Mouse (Mus musculus) midbrain, postnatal 0 days (tissue): ENCODE results near the gene Ifit1. TPM values are rescaled to one million over a fixed set of nuclear protein-coding genes. Genes with fewer than 3 reads are reported as not detected.
A peak's percentile ranks its signal among the peaks of the same experiment; 100 is the strongest.
"Not testable (repeated sequence)": the region's sequence is repeated elsewhere in the genome, so short reads cannot be mapped to it uniquely, and the experiment has no call there.

Experiments used
- ATAC-seq: fragments of 200-750 bp; cut with Nextera tagmentation; 2 replicates; pipeline ENCODE4 v1.8.0; 2017; ENCODE audit warnings: moderate number of reproducible peaks, mild to moderate bottlenecking, moderate TSS enrichment, moderate library complexity; ENCODE audit not compliant: low FRiP score
- DNase-seq: peaks from one replicate; pipeline ENCODE4 v3.0.0-alpha.2; 2015; ENCODE audit warnings: low spot score
- H3K27ac ChIP-seq: fragments of 300-500 bp; sonication (generic); 2 replicates; pipeline ENCODE4 v1.5.1; 2014; ENCODE audit warnings: low read depth, mild to moderate bottlenecking, low read length, mixed read lengths
- H3K27me3 ChIP-seq: fragments of 300-500 bp; sonication (generic); 2 replicates; pipeline ENCODE4 v1.6.1; 2014; ENCODE audit warnings: low read length, control low read depth, mixed read lengths; ENCODE audit not compliant: insufficient read depth
- H3K36me3 ChIP-seq: fragments of 300-500 bp; sonication (generic); 2 replicates; pipeline ENCODE4 v1.6.1; 2014; ENCODE audit warnings: low read length, control low read depth, mixed read lengths; ENCODE audit not compliant: insufficient read depth
- H3K4me1 ChIP-seq: fragments of 300-500 bp; sonication (generic); 2 replicates; pipeline ENCODE4 v1.6.1; 2014; ENCODE audit warnings: mild to moderate bottlenecking, control low read depth, antibody characterized with exemption, low read length, mixed read lengths; ENCODE audit not compliant: insufficient read depth
- H3K4me2 ChIP-seq: fragments of 300-500 bp; sonication (generic); 2 replicates; pipeline ENCODE4 v1.6.1; 2014; ENCODE audit warnings: low read depth, mild to moderate bottlenecking, low read length, mixed read lengths; ENCODE audit not compliant: poor library complexity, severe bottlenecking
- H3K4me3 ChIP-seq: fragments of 300-500 bp; sonication (generic); 2 replicates; pipeline ENCODE4 v1.5.1; 2014; ENCODE audit warnings: low read depth, mild to moderate bottlenecking, low read length, moderate library complexity
- H3K9ac ChIP-seq: fragments of 300-500 bp; sonication (generic); replicated peaks from 2 replicates; pipeline ENCODE4 v1.6.1; 2014; ENCODE audit warnings: mild to moderate bottlenecking, low read length, moderate library complexity, mixed read lengths; ENCODE audit not compliant: poor library complexity, severe bottlenecking
- H3K9me3 ChIP-seq: fragments of 300-500 bp; sonication (generic); 2 replicates; pipeline ENCODE4 v1.6.1; 2016; ENCODE audit warnings: low read length, control low read depth
- CTCF ChIP-seq: IDR thresholded peaks from 2 replicates; pipeline ENCODE4 v1.5.1; 2016; ENCODE audit warnings: antibody characterized with exemption, mild to moderate bottlenecking
- WGBS: fragments of 180-500 bp; shearing (Covaris S2); extraction: QIAGEN DNeasy Blood & Tissue Kit; methylation state at CpG from one replicate; pipeline ENCODE4 v1.1.7; 2014; 5-methylcytosine and 5-hydroxymethylcytosine counted together
- polyA plus RNA-seq: library from polyadenylated mRNA; unstranded; fragments of >200 nt; fragmentation: Nextera tagmentation; extraction: Ambion mirVana; gene quantifications from 2 replicates; pipeline ENCODE4 v1.2.1, GENCODE M21; 2015
- total RNA-seq: library from RNA; depleted of rRNA; stranded (reverse); fragments of >200 nt; gene quantifications from 2 replicates; pipeline ENCODE4 v1.2.3, GENCODE M21; 2014; rRNA removed

The Ifit1 gene
- total RNA-seq: 2.6 and 3.7 TPM in 2 replicates
- polyA plus RNA-seq: 1.0 and 1.2 TPM in 2 replicates

DNA sequence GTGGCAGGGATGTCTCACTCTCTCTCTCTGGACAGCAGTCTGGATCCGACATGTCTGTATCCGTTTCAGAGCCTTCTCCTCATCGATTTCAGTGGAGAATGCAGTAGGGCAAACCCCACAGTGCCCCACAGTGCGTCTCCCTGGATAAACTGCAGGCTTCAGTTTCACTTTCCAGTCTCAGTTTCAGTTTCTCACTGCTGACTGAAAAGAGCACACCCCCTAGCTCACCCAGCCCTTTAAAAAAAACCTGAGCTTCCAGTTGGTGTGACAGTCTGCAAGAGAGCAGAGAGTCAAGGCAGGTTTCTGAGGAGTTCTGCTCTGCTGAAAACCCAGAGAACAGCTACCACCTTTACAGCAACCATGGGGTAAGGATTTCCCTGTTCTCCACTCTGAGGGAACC is at the start of gene Ifit1, which contains the start of gene Ifit1bl2:
TSS of gene Ifit1 (plus strand) at position 249 of the 400 bp plus-strand sequence.
TSS of gene Ifit1bl2 (minus strand) at position 121 of the 400 bp plus-strand sequence.
- no peak for TF ChIP-seq CTCF
- 66% methylated on average over 4 of the region's 4 CpGs for WGBS
- no peak for DNase-seq

DNA sequence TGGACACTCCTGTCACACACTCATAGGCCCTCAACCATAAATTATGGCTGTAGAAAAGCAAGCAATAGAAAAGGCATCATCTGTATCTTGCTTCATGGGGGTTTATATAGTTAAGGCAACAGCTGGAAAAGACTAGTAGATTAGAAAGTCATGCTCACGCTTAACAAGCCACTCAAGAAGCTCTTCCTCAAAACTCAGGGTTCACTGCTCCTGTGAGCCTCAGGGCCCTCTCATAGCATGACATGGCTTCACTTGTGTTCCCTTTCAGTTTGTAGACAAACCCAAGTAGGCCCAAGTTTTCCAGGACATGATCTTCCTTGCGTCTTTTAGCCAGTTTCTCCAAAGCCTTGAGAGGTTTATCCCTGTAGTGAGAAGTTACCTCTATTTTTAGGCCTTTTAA is 47.2 kb upstream of the Ifit1 start:
- Histone ChIP-seq H3K27me3 (no peaks in the 10 kb centered on the region), H3K9me3 (no peaks in the 10 kb centered on the region), H3K27ac (no peak overlapping the region), H3K4me3 (no peak overlapping the region), H3K4me1 (no peaks in the 10 kb centered on the region), H3K4me2 (no peak overlapping the region), H3K9ac (no peak overlapping the region), H3K36me3 (no peaks in the 10 kb centered on the region)
- no peak for TF ChIP-seq CTCF
- WGBS: 94% methylated on average over 2 of the region's 2 CpGs
- DNase-seq (no peak), ATAC-seq (no peak)

More for the DNA sequence above, at the start of gene Ifit1, which contains the start of gene Ifit1bl2:
- Histone ChIP-seq H3K9ac (no peak within 1 kb of the TSS), H3K36me3 (no peaks in the 10 kb centered on the region), H3K27ac (no peak within 1 kb of the TSS), H3K4me2 (no peak within 1 kb of the TSS), H3K4me3 (no peak within 1 kb of the TSS), H3K4me1 (no peaks in the 10 kb centered on the region), H3K9me3 (no peaks in the 10 kb centered on the region), H3K27me3 (no peaks in the 10 kb centered on the region)
- ATAC-seq: no peak

DNA sequence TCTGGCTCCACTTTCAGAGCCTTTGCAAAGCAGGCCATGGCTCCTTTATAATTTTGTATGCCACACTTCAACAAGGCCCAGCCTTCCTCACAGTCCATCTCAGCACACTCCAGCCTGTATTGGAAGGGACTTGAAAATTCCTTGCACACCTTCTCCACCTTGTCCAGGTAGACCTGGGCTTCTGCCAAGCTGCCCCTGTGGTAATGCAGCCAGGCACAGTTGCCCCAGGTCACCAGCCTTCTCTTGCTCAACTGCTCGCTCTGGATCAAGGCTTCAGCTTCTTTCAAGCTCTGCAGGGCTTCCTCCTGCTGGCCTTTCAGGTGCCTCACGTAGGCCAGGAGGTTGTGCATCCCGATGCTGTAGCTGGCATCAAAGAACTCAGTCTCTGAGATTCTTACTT is 46.1 kb upstream of the Ifit1 start:
- H3K4me3 ChIP-seq, H3K27ac ChIP-seq, H3K27me3 ChIP-seq, H3K4me1 ChIP-seq, H3K4me2 ChIP-seq, H3K9me3 ChIP-seq, H3K36me3 ChIP-seq, H3K9ac ChIP-seq, DNase-seq, ATAC-seq: not testable (repeated sequence)
- WGBS: 75% methylated on average over 3 of the region's 3 CpGs

DNA sequence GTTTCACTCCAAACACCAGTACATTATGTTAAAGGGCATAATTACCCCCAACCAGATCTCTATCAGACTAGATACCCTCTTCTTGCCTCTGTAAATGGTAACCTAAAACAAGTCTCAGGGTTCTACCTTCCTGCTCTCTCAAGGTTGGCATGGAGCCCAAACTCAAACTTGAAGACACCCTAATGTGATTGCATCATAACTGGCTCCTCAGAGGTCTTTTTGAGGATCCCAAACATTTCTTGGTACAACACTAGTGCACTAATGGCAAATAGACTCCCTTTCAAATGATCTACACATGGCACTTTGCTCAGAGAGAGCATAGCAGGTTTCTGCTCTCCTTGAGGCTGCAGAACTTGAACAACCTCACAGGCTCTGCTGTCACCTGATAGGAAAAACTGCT is 43.9 kb upstream of the Ifit1 start:
- H3K9me3 ChIP-seq: no peaks in the 10 kb centered on the region
- no peak for TF ChIP-seq CTCF
- DNase-seq (no peak), ATAC-seq (no peak)
- no peaks in the 10 kb centered on the region for H3K4me1 ChIP-seq
- H3K9ac ChIP-seq: no peak overlapping the region
- H3K4me2 ChIP-seq: no peak overlapping the region
- no peak overlapping the region for H3K4me3 ChIP-seq
- H3K27me3 ChIP-seq: no peaks in the 10 kb centered on the region
- H3K27ac ChIP-seq: no peak overlapping the region
- no peaks in the 10 kb centered on the region for H3K36me3 ChIP-seq

DNA sequence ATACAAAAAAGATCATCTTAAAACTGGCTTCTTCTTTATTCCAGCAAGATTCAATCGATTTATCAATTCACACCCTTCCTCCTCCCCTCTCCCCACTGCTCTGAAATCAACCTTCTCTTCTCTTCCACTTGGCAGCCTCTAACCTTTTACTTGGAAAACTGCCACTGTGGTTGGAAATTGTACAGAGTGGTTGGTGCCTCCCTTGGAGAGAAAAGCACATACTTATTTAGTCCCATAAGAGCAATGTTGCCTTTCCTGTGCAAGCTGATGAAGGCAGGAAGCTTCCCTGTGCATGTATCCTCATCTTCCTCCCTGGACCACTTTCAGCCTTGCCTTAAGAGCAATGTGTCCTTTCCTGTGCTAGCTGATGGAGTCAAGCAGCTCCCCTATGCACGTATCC is 42.3 kb upstream of the Ifit1 start:
- DNase-seq: peak; percentile 52
- no peak for TF ChIP-seq CTCF

DNA sequence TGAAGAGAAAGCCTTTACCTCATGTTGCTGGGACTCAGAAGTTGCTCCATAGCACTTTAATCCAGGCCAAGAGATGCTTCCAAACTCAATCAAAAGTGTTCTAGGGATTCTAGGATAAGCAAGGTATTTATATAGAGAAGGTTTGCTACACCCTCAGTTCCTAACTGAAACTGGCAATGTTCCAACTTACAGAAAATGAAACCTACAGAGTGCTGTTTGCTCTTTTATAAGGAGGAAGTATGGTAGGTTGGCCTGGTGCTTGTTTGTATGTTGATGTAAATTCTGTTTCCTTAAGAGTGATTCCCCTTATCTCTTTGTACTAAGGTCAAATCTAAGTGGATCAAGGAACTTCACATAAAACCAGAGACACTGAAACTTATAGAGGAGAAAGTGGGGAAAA is 41.4 kb upstream of the Ifit1 start:
- H3K9ac ChIP-seq, H3K27me3 ChIP-seq, H3K4me3 ChIP-seq, H3K4me1 ChIP-seq, H3K27ac ChIP-seq, ATAC-seq, H3K9me3 ChIP-seq, H3K36me3 ChIP-seq, H3K4me2 ChIP-seq, DNase-seq: not testable (repeated sequence)

More for the DNA sequence above, 42.3 kb upstream of the Ifit1 start:
- no peaks in the 10 kb centered on the region for H3K9me3 ChIP-seq
- no peak overlapping the region for H3K4me2 ChIP-seq
- no peak overlapping the region for H3K9ac ChIP-seq
- no peak overlapping the region for H3K27ac ChIP-seq
- no peak for ATAC-seq
- H3K4me1 ChIP-seq: no peaks in the 10 kb centered on the region
- no peaks in the 10 kb centered on the region for H3K36me3 ChIP-seq
- 75% methylated on average over 2 of the region's 2 CpGs for WGBS
- no peak overlapping the region for H3K4me3 ChIP-seq
- no peaks in the 10 kb centered on the region for H3K27me3 ChIP-seq

DNA sequence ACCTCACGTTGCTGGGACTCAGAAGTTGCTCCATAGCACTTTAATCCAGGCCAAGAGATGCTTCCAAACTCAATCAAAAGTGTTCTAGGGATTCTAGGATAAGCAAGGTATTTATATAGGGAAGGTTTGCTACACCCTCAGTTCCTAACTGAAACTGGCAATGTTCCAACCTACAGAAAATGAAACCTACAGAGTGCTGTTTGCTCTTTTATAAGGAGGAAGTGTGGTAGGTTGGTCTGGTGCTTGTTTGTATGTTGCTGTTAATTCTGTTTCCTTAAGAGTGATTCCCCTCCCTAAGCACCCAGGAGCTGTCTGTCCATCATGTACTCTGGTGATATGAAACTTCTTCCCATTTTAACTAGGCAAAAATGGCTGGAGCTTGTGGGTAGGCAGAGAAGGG is 38.8 kb upstream of the Ifit1 start, which contains the start of gene Ifit1bl1:
TSS of gene Ifit1bl1 (minus strand) at position 69 of the 400 bp plus-strand sequence.
- not testable (repeated sequence) for H3K4me2 ChIP-seq, H3K27me3 ChIP-seq, H3K4me3 ChIP-seq, H3K4me1 ChIP-seq, ATAC-seq, H3K27ac ChIP-seq, H3K9me3 ChIP-seq, H3K36me3 ChIP-seq, DNase-seq, H3K9ac ChIP-seq
- WGBS: 37% methylated on average over 1 of the region's 1 CpGs
